Mouse (Mus musculus): ENCODE measurements around the gene Phf20.

DNA sequence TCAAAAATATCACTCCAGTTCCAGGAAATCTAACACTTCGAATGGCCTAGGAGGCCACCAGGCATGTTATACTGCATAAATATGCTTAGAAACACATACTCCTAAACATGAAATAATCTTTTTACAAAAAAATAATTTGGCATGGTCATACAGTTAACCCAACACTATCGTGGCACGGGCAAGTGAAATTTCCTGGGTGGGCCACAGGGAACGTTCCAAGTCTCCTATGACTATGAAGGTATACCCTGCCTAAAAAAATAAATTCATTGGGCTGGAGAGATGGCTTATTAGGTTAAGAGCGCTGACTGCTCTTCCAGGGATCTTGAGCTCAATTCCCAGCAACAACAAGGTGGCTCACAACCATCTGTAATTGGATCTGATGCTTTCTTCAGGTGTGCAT, 29.7 kb upstream of the Phf20 start:
- no peak for TF ChIP-seq FLI1 (IDR thresholded peaks at IDR 0.05; ENCODE audit: low read length)
- TF ChIP-seq GATA1 (IDR thresholded peaks at IDR 0.05; ENCODE audit: borderline replicate concordance, low read length): no peak
